Mouse (Mus musculus) left cerebral cortex, postnatal 4 days (tissue): Measurements from ENCODE around the gene Wdfy2. TPM values are rescaled to one million over a fixed set of nuclear protein-coding genes. Genes with fewer than 3 reads are reported as not detected.
A peak's percentile ranks its signal among the peaks of the same experiment; 100 is the strongest.

ENCODE experiments used
- DNase-seq: peaks from one replicate; pipeline ENCODE4 v3.0.0-alpha.2; 2022
- intact Hi-C: fragments of 180-260 bp; cut with DNase I; formaldehyde crosslinking; loops from one replicate; pipeline ENCODE4 v1.15.1; 2025
- total RNA-seq, 2 experiments: library from RNA; stranded (reverse); gene quantifications; 2 replicates each; pipeline ENCODE4 v1.2.3; 2021

Wdfy2 gene
- total RNA-seq, 2 experiments from 2014 or later, result 15.6 to 15.8 TPM

GRCm38 (mm10) chr14:62916488-62917034, 79.1 kb downstream of the Wdfy2 start:
- intact Hi-C loops, result no loop called here
- no peak for DNase-seq

- DNase-seq, result no peak
- intact Hi-C loops, result no loop called here
Measured at GRCm38 (mm10) chr14:62921401-62921800, 83.9 kb downstream of the Wdfy2 start.

- DNase-seq, result no peak
Measured at GRCm38 (mm10) chr14:62922637-62923036, 85.2 kb downstream of the Wdfy2 start.

GRCm38 (mm10) chr14:62924800-62925199, 87.3 kb downstream of the Wdfy2 start:
- intact Hi-C loops, result no loop called here
- no peak for DNase-seq

More at GRCm38 (mm10) chr14:62922637-62923036, 85.2 kb downstream of the Wdfy2 start:
- intact Hi-C loops, result no loop called here

- DNase-seq, result no peak
- intact Hi-C loops, result no loop called here
Measured at GRCm38 (mm10) chr14:62928101-62928541, 90.6 kb downstream of the Wdfy2 start.

- intact Hi-C loops, result loop anchor here (5.0 to 10.0 kb wide), 3 partner anchors 53 to 441 kb away; partner anchors contain the start of gene Ints6
- DNase-seq, result no peak
Measured at GRCm38 (mm10) chr14:62935361-62935760, 97.9 kb downstream of the Wdfy2 start.

GRCm38 (mm10) chr14:62936631-62937380, 99.3 kb downstream of the Wdfy2 start:
- no peak for DNase-seq

GRCm38 (mm10) chr14:62937675-62938074, 100.2 kb downstream of the Wdfy2 start:
- DNase-seq, result peak; percentile 9
- intact Hi-C loops, result loop anchor here (5.0 to 10.0 kb wide), 3 partner anchors 55 to 443 kb away; partner anchors contain the start of gene Ints6

More at GRCm38 (mm10) chr14:62936631-62937380, 99.3 kb downstream of the Wdfy2 start:
- intact Hi-C loops, result loop anchor here (5.0 to 10.0 kb wide), 3 partner anchors 55 to 442 kb away; partner anchors contain the start of gene Ints6

- intact Hi-C loops, result loop anchor here (5.0 to 10.0 kb wide), 3 partner anchors 57 to 445 kb away; partner anchors contain the start of gene Ints6
- DNase-seq, result no peak
Measured at GRCm38 (mm10) chr14:62939435-62939834, 102.0 kb downstream of the Wdfy2 start.

GRCm38 (mm10) chr14:62940383-62941074, 103.1 kb downstream of the Wdfy2 start:
- DNase-seq, result no peak
- intact Hi-C loops, result no loop called here

GRCm38 (mm10) chr14:62946794-62947193, 109.3 kb downstream of the Wdfy2 start:
- intact Hi-C loops, result no loop called here
- DNase-seq, result no peak

GRCm38 (mm10) chr14:62956091-62956490, 118.6 kb downstream of the Wdfy2 start:
- intact Hi-C loops, result no loop called here
- no peak for DNase-seq

- intact Hi-C loops, result no loop called here
- no peak for DNase-seq
Measured at GRCm38 (mm10) chr14:62963632-62964031, 126.2 kb downstream of the Wdfy2 start.

GRCm38 (mm10) chr14:62965342-62965741, 127.9 kb downstream of the Wdfy2 start:
- DNase-seq, result no peak
- intact Hi-C loops, result no loop called here

GRCm38 (mm10) chr14:62965811-62966520, 128.5 kb downstream of the Wdfy2 start:
- intact Hi-C loops, result no loop called here
- no peak for DNase-seq

GRCm38 (mm10) chr14:62975046-62975445, 137.6 kb downstream of the Wdfy2 start:
- intact Hi-C loops, result no loop called here

GRCm38 (mm10) chr14:62979815-62980214, 142.3 kb downstream of the Wdfy2 start:
- intact Hi-C loops, result no loop called here
- DNase-seq, result no peak

More at GRCm38 (mm10) chr14:62975046-62975445, 137.6 kb downstream of the Wdfy2 start:
- peak; percentile 75 for DNase-seq

GRCm38 (mm10) chr14:62984410-62984809, 146.9 kb downstream of the Wdfy2 start, which contains the start of gene Defb48:
Gene Defb48, minus strand, starts transcription at chr14:62984510.
- intact Hi-C loops, result no loop called here
- DNase-seq, result no peak

- intact Hi-C loops, result no loop called here
- no peak for DNase-seq
Measured at GRCm38 (mm10) chr14:62991271-62991670, 153.8 kb downstream of the Wdfy2 start.

GRCm38 (mm10) chr14:62991849-62992510, 154.5 kb downstream of the Wdfy2 start:
- intact Hi-C loops, result no loop called here
- no peak for DNase-seq
